Mouse (Mus musculus): ENCODE results near the gene Cyb5rl.

GRCm38 (mm10) chr4:107078894-107079293 lies 12.1 kb downstream of the Cyb5rl start:
- TF ChIP-seq CTCF (IDR thresholded peaks at IDR 0.05), result no peak
- no peak for TF ChIP-seq POLR2A (IDR thresholded peaks at IDR 0.05; ENCODE audit: insufficient read depth, low read depth, low read length)
